Mouse (Mus musculus): ENCODE results near the gene Thrb.

DNA sequence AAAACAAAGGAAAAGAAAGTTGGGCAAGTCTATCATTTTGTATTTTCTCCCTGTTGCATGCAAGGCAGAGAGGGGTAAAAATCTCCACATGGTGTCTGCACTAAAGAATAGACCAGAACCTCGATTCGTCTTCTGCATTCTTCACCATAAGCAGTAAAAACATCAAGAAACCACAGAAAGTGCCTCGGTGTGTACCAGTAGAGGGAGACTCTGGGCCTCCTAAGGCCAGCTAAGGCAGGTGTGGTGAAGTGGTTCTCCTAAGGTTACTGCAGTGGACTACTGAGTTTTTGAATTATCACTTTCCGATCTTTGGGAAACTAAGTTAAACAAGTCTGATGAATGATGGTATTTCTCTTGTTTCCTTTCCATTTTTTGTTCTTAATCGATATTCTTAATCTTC, 269.5 kb downstream of the Thrb start:
- TF ChIP-seq CTCF (IDR thresholded peaks at IDR 0.05; ENCODE audit: low read depth, low read length) (no peak), POLR2A (IDR thresholded peaks at IDR 0.05; ENCODE audit: borderline replicate concordance, low read depth, low read length) (no peak)
